Mouse (Mus musculus) heart, adult 18-20 months (tissue): ENCODE data around the gene Hoxa9. TPM values are rescaled to one million over a fixed set of nuclear protein-coding genes. Genes with fewer than 3 reads are reported as not detected.

ENCODE experiments used
- DNase-seq, 2 experiments: peaks; one replicate each; pipeline ENCODE4 v3.0.0; 2021 to 2022; ENCODE audit warnings: mixed read lengths in 1 of 2
- total RNA-seq, 2 experiments: library from RNA; stranded (reverse); gene quantifications; 2 replicates each; pipeline ENCODE4 v1.2.3; 2021

Gene Hoxa9
- total RNA-seq, 2 experiments from 2014 or later = not detected

DNA sequence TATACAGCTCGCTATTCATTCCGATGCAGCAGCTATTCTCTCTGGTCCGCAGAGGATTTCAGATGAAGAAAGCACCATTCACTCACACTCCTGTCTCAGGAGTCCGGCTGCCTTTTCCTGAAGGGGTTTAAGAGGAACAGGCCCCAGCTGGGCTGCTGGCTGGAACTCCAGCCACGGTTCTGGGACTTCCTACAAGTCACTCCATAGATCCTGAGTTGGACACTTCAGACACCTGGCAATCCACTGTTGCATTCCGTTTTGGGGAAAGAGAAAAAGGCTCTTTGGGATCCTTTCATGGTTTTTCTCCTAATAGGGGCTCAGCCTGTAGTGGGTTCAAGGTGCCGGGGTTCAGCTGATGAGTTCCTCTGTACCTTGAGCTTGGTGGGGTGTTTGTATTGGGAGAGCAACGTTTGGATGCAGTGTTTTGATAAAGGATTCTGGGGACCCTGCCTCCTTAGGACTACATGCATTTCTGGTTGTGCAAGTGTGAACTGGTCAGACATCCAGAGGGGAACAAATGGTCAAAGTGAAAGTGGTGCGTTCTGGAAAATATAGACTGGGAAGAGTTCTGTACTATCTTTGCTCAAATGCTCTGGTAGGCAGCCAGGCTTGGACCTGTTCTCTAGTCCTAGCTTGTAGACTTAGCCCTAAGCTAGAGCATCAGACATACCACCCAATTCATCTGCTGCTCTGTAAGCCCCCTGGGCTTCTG is 31.0 kb upstream of the Hoxa9 start:
- no peak for DNase-seq

- no peak for DNase-seq
Measured at GRCm38 (mm10) chr6:52260654-52261575, 30.0 kb upstream of the Hoxa9 start, which contains the start of gene Hoxa13. Gene Hoxa13, minus strand, starts transcription at chr6:52260880.

- DNase-seq = no peak
Measured at GRCm38 (mm10) chr6:52259811-52260261, 28.9 kb upstream of the Hoxa9 start.

DNA sequence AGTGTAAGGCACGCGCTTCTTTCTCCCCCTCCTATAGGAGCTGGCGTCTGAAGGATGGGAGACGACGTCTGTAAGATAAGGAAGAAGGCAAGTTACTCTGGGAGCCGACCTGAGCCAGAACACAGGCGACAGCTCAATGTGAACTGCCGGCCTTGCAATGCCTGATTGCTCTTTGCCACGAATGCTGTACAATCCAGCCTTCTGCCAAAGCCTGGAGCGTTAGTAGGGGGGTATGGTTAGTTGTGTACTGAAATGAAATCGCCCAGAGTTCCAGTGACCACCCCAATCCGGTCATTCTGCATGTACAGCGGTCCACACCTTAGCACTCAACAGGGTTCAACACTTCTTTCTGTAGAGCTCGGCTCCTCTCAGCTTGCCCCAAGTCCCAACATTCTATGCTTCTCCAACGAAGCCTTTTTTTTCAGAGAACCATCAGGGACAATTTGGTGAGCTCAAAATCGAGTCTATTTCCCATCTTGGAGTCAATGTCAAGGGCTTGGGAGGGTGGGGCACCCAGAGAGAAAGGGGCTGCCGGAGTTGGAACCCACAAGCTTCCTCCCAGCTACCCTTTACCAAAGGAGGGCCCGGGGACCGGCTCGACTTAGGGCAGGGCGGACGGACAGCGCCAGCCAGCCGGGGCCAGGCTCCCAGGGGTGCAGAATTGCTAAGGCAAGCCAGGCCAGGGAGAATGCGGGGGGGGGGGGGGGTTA is 28.3 kb upstream of the Hoxa9 start:
- DNase-seq = no peak

GRCm38 (mm10) chr6:52256956-52257355 is 26.1 kb upstream of the Hoxa9 start:
- peak; percentile 76 to 95 for DNase-seq

DNA sequence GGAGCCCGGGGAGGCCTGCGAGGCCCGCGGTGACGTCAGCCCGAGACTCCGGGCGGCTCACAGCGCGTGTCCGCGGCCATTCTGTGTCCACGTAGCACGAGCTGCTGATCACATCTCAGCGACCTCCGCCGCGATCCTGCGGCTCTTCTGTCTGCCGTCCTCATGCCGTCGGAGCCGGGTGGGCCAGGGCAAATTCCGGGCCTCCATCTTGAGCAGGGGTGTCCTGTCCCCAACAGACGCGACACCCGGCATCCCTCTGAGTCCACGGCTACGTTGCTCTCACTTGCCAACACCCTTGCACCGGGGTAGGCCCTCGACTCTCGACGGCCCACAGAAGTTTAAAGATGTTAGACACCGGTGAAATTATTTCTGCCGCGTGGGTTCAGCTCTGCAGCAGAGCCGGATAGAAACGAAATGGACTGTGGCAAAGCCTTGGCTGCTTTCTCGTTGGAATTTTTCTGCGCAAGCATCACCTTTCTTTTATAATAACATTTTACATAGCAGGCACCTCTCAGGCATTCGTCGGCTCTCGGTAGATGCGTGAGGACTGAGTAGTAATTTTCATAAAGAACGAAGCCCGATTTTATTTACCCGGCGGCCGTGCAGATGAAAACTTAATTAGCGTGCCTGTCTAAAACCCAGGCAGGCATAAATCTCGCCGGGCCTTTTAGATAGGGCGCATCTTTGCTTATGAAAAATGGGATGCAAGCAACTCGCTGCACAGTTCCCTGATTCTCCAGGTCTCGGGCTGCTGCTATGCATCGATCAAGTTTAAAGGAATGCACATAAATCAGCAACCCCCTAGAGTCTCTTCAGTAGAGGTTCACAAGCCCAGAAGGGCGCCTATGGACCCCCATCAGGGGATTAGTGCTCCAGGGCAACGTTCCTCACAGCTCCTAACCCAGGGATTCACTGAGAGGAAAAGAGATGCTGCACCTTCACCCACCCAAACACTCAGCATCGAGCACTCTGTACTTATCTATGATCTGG is 22.9 kb upstream of the Hoxa9 start:
- no peak for DNase-seq

DNA sequence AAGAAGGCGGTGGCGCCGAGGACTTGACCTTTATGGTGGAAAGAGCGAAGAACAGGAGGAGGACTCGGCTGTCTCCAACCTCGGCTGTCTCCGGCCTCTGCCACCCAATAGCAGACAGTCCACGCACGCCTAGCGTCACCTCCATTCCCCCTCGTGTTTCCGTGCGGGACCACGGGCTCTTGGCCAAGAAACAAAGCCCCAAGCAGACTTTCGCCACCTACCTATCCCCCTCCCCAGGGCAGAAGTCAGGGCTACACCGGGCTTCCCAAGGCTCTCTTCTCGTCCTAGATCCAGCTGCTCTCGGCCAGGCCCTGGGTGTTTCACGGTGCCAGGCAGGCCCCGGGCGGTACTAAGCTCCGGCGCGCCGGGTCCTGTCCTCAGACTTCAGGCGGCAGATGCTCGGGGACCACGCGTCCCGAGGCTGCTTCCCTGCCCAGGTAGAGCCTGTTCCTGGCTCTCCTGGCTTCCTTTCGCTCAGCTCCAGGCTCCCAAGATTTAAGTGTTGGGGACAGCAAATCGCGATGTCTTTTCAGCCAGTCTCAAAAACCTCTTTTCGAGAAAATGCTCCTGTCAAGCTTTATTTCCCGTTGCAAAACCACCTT is 22.0 kb upstream of the Hoxa9 start:
- no peak for DNase-seq

GRCm38 (mm10) chr6:52252016-52252774 is 21.3 kb upstream of the Hoxa9 start:
- DNase-seq = no peak

DNA sequence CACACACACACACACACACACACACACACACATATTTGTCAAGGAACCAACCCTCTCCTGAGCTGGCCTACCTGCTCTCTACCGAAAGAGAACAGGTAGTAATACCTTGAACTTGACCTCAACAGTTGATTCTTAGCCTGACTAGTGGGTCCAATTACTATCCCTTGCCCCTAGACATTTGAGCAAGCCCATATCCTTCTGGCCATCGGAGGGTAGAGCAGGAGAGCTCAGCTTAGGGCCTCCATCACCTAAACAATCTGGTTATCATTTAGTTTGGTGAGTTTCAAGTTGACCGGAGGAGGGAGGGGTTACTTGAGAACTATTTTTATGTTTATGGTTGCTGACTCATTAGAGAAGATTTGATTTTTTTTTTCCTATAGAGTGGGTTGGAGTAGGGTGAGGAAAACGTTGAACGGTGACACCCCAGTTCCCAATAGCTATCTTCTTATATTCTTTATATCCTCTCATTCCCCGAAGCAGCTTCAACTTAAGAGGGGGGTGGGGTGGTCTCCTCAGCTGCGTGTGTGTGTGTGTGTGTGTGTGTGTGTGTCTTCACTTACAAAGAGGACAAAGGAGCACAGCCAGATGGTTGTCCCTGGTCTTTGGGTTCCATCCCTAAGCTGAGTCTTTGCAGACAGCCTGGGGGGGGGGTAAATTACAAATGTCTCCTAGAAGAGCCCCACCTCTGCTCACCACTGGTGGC is 20.4 kb upstream of the Hoxa9 start:
- no peak for DNase-seq

DNA sequence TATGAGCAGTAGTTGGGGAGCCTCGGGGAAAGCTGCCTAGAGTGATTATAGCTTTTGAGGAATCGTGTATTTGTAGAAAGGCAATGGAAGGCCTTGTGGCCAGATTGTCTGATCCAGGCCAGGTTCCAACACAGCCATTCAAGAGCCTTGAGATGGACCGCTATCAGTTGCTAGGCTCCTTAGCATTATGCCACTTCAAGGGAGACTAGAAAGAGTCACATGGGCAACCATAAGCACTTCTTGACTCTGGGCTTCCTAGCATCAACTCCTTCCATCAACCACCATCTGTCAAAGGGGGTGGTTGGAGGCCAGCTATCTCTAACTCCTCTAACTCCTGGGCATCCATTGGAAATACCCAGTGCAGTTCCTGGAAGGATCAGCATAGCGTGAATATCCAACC is 18.9 kb upstream of the Hoxa9 start:
- DNase-seq = no peak

DNA sequence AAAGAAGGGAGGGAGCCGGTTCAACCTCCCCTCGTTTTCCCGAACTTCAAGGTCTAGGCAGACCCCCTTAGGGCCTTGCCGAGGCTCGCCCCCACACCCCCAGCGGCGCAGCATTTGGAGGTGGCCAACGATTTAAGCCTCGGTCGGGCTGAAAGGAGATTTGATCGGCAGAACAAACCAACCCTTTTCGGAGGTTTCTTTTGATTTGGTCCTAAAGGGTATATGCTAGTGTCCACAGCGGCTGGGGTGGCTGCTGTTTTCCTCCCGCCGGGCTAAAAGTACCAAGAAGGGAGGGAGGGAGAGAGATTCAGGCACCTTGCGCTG is 18.5 kb upstream of the Hoxa9 start:
- no peak for DNase-seq

DNA sequence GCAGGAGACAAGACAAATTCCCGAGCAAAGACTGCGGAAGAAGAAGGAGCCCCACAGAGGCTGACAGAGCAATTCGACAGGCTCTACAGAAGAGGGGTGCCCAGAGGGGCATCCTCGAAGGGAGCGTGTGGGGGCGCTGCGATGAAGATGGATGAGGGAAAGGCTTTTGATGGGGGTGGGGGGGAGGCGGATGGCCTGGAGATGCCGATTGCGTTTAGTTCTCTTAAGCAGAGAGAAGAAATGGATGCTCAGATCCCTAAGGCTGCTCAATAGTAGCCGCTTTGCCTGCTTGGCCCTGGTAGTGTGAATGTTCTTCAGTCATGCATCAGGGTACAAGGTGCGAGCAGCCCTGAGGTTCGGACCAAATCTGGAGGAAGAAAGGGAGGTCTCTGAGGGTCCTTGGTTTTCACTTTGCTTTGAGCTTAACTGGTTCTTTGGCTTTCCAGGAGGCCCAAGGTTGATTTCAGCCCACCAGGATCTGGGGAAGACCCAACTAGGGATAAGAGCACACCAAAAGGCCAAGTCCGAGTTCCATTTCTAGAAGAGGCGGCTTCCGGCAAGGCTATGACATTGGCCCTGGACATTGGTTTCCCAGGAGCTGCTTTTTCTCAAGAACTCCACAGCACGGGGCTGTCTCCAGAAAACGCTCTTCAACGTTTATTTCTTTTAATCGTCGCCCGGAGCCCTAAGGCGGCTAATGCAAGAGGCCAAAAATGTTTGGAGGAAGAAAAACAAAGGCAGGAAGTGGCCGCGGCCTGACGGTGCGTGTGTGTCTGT is 17.9 kb upstream of the Hoxa9 start:
- no peak for DNase-seq

DNA sequence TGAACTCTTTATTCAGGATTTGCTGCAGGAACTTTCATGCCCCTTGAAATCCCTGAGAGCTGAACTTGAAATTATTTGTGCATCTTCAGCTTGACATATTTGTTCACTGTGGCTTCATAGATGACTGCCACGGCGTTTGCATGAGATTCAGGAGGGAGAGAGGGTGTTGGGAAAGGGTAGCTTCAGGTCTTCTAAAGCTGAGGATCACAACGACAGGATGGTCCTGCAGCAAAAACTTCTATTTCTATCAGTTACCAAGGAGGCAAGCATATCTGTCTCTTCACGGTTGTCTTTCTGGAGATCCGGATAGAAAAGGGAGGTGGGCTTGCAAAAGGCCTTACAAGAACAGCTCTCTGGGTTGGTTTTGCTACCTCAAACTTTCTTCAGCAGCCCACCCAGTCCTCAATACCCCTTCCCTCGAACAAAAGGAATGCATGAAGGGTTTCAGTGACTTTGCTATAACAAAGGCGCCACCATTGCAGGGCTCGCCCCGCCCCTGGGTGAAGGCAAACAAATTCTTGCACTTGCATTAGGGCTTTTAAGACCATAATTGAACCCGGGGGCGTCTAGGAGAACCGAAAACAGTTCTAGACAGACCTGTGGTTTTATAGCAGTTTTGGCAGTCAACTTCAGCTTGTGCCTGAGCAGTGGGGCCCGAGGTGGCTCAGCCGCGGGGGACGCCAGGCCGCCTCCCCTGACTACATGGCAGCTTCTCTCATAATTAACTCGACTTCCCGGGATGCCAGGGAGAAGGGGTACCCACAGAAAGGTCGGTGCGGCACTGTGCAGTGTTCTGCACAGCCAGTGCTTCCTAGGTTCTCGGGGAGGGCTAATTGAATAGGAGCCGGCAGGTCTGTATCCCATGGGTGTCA is 17.1 kb upstream of the Hoxa9 start:
- DNase-seq = no peak

DNA sequence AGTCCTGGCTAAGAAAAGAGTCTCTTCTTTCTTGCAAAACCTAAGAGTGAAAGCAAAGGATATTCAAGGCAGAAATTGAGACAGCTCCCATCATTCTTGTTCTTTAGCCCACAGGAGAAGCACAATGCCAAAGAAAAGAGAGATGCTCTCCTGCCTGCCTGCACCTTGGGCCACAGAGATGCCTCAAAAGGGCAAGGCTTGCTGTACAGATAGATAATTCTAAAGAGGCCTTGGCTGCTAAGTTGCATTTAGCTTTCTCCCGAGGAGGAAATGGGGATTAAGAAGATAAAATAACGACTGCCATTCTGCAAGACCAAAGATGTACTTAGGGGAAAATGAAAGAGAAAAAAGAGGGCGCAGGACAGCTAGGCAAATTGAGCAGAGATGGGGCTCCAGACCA is 16.0 kb upstream of the Hoxa9 start:
- no peak for DNase-seq

DNA sequence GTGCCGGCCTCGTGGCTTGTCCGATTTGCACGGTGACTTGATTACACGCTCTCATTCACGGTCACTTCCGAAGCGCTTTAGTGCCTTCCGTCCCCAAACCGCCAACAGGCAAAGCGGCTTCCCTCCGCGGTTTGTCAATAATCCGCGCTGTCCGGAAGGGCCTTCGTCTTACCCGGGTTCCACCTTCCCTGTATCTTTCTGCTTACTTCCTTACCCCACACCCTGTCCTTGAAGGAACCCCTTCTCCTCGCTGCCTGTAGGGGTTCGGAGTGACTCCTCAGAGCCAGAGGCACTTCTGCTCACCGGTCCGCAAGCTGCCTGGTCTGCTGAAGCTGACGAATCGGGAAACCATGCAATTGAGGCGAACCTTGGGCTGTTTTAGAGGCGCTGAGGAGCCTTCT is 15.5 kb upstream of the Hoxa9 start:
- DNase-seq = no peak

- no peak for DNase-seq
Measured at GRCm38 (mm10) chr6:52245757-52246142, 14.9 kb upstream of the Hoxa9 start, which contains the start of gene Hoxa11. Gene Hoxa11, minus strand, starts transcription at chr6:52245810.

DNA sequence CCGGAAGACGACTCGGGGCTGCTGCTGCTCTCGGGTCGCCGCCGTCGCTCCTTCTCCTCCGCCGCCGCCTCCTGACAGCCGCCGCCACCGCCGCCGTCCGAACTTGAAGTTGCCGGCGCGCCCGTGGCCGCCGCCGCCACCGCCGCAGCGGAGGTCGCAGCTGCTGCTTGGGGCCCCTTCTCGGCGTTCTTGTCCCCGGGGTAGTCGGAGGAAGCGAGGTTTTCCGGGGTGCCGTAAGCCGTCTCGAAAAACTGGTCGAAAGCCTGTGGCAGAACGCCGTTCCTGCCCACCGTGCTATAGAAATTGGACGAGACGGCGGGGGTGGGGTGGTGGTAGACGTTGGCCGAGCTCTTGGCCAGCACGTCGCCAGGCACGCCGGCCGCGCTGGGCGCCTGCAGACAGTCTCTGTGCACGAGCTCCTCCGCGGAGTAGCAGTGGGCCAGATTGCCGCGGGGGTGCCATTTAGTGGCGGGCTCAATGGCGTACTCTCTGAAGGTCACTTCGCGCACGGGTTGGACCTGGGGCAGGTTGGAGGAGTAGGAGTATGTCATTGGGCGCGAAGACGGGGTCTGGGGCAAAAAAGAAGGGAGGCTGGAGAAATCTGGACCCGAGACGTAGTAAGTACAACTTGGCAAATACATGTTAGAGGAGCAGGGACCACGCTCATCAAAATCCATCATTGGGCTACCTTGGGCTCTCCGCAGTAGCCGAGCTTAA is 14.3 kb upstream of the Hoxa9 start:
- no peak for DNase-seq
